Mouse (Mus musculus): ENCODE measurements around the gene 6820408C15Rik. TPM values are rescaled to one million over a fixed set of nuclear protein-coding genes. Genes with fewer than 3 reads are reported as not detected.

The 6820408C15Rik gene
- not detected in 2 replicates for total RNA-seq (2015; ENCODE audit: low replicate concordance)
- 1.0 TPM in 1 of 2 replicates, not detected in the other for total RNA-seq (2017; ENCODE audit: low replicate concordance)

DNA sequence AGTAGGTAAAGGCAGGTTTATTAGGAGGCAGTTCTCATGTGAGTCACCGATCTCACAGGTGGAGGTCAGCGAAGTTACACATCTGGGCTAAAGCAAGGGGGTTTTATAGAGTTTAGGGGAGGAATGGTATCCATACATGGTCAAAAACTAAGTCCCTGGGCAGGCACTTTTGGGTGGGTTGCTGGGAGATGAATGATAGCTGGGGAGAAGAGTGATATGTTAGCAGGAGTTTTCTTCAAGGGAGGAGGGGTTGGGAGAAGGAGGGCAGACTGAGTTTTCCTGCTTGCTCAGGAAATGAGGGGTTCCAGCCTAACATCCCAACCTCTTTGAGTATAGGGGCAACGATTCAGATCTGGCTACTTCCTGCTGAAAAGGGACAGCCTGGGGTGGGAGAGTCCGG lies at the start of gene 6820408C15Rik:
Gene 6820408C15Rik (plus strand): TSS at position 301 of the 400 bp plus-strand sequence.
- 0 out of 2 replicates have a peak, but pooled peaks have one; percentile 1 for ATAC-seq (replicated peaks; ENCODE audit: low FRiP score, poor library complexity, severe bottlenecking)

DNA sequence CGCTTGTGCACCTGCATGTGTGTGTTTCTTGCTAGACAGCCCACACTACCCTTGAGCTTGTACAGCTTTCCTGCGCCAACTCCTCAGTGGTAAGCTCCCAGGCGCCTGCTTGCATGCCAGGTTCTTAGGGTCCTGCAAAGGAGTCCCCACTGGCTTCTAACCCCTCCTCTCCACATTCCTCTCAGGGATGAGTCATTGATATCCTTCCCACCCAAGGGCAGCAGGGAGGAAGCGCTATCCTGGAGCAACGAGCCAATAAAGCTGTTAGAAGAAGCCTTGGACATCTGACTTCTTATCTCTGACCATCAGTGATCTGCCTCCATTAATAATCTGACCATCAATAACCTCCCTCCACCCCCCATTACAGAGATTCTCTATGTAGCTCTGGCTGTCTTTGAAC lies 47.5 kb upstream of the 6820408C15Rik start:
- no peak for ATAC-seq (replicated peaks; ENCODE audit: low FRiP score, poor library complexity, severe bottlenecking)

DNA sequence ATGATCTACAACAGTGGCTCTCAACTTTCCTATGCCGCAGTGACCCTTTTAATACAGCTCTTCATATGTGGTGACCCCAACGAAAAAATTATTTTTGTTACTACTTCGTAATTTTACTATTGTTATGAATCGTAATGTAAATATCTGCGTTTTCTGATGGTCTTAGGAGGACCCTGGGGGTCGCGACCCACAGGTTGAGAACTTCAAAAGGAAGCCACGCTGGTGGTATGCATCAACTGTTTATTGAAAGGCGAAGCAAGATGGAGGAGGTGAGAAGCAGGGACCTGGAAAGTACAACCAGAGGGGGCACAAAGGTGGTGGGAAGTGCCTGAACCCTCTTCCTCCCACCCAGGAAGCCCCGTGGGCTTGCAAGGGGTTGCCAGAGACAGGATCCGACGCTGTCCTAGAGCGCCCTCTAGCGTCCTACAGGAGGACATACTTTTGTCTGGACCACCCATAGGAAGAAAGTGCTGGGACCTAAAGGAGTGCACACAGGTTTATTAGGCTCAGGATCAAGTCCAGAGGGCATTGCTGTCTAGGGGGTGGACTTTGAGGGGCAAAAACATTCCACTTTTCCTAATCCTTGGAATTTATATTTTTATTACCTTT lies 46.8 kb upstream of the 6820408C15Rik start:
- peak; percentile 59 for ATAC-seq (replicated peaks; ENCODE audit: low FRiP score, poor library complexity, severe bottlenecking)

- ATAC-seq (replicated peaks; ENCODE audit: low FRiP score, poor library complexity, severe bottlenecking): no peak
Measured at GRCm38 (mm10) chr2:152372104-152372503, 43.3 kb upstream of the 6820408C15Rik start.

DNA sequence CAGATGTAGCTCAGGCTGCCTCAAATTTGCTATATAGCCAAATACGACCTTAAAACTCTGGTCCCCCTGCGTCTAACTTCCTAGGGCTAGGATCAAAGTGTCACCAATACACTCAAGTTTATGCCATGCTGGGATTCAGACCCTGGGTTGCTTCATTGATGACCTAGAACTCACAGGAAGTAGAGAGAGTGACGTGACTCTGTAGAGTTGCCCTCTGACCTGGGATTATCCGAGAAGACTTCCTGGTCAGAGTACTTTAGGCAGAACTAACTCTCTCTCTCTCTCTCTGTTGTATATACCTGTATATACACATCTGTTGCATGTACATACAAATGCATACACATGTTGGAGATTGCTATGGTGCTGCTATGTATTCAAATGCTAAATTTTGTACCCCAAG lies 42.7 kb upstream of the 6820408C15Rik start:
- no peak for ATAC-seq (replicated peaks; ENCODE audit: low FRiP score, poor library complexity, severe bottlenecking)

DNA sequence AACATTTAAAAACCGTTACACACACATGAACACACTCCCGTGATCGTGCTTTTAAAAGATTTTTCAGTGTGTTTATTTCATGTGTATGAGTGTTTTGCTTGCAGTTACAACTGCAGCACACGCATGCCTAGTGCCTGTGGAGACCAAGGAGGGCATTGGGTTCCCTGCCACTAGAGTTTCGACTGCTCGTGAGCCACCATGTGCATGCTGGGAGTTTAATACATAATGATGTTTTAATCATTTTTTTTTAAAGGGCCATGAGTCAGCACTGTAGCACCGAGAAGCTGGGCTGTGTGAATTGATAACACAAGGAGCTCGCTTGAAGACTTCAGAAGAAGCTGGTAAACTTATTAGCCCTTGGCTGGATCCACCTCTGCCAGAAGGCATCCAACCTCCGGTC lies 41.8 kb upstream of the 6820408C15Rik start:
- peak; percentile 86 for ATAC-seq (replicated peaks; ENCODE audit: low FRiP score, poor library complexity, severe bottlenecking)

DNA sequence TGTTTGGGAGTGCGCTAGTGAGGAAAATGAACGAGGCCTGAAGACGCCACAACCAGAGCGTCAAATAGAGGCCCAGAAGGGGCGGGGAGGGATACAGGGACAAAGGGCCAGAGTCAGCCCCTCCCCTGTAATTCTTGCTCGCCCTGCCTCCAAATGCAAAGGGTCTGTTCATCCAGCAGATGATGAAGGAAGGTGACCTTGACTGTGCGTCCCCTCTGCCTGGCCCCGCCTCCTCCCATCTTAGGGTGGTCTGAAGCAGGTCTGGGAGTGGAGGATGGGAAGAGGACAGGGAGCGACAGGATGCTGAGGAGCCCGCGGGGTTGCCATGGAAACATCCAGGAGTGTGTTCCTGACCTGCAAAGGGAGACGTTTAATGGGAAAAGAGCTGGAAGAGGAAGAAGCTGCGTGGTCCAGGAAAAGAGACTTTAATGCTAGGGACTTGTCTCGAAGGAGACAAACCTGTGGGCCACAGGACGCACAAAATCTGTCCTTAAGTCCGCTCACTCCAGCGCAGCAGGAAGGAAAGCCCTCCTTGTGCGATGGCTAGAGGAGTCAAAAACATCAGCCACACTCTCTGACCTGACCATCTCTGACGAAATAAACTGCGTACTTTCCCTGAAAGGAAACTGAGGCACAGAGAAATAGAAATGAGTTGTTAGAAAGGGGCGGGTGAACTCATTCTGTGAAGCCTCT lies 39.6 kb upstream of the 6820408C15Rik start:
- no peak for ATAC-seq (replicated peaks; ENCODE audit: low FRiP score, poor library complexity, severe bottlenecking)

- ATAC-seq (replicated peaks; ENCODE audit: low FRiP score, poor library complexity, severe bottlenecking): no peak
Measured at GRCm38 (mm10) chr2:152376345-152376741, 39.0 kb upstream of the 6820408C15Rik start, which contains the start of gene Nrsn2. Nrsn2 (minus strand) TSS chr2:152376638.

GRCm38 (mm10) chr2:152384191-152384590 lies 31.2 kb upstream of the 6820408C15Rik start:
- ATAC-seq (replicated peaks; ENCODE audit: low FRiP score, poor library complexity, severe bottlenecking): no peak

DNA sequence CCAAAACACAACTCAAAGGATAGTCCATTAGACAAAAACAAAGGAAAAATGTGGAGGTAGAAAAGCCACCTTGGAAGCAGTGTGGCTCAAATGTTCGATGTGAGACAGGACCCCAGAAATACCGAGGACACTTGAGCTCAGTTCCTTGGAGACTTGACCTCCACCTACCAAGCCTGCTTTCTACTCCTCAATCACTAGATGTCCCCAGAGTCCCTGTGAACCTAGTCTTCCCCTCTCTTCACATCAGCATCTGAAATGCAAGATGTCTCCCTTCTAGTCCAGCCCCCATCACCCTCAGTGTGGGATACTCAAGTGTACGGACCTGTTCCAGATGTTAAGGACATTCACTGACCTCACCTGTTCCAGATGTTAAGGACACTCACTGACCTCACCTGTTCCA lies 22.6 kb upstream of the 6820408C15Rik start:
- 0 out of 2 replicates have a peak, but pooled peaks have one; percentile 43 for ATAC-seq (replicated peaks; ENCODE audit: low FRiP score, poor library complexity, severe bottlenecking)

GRCm38 (mm10) chr2:152393225-152394017 lies 22.0 kb upstream of the 6820408C15Rik start:
- ATAC-seq (replicated peaks; ENCODE audit: low FRiP score, poor library complexity, severe bottlenecking): no peak

DNA sequence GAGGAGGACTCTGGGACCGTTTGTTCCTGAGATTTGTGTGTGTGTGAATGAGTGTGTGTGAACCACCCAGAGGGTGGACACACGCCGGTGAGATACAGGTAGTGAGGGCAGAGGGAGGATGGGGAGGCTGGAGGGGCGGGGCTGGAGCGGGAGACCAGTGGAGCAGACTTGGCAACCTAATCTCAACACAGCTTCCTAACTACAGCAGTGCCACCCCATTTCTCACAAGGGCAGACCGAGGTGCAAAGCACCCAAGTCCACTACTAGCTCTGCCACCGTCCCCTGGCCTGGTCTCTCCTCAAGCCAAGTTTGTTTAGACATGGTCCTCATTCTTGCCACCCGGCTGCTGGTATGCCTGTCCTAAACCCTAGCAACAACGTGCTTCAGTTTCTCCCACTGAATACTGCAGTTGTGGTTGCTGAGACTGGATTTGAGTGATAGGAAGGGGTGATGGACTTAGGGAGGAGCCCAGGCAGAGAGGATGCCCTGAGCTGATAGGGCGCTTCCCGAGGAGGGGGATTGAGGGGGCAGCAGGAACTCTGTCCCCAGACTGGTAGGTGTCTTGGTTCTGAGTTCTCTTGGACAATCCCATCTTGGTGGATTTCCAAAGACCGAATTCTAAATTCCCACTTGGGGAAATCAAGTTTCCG lies 20.0 kb upstream of the 6820408C15Rik start:
- ATAC-seq (replicated peaks; ENCODE audit: low FRiP score, poor library complexity, severe bottlenecking): no peak

DNA sequence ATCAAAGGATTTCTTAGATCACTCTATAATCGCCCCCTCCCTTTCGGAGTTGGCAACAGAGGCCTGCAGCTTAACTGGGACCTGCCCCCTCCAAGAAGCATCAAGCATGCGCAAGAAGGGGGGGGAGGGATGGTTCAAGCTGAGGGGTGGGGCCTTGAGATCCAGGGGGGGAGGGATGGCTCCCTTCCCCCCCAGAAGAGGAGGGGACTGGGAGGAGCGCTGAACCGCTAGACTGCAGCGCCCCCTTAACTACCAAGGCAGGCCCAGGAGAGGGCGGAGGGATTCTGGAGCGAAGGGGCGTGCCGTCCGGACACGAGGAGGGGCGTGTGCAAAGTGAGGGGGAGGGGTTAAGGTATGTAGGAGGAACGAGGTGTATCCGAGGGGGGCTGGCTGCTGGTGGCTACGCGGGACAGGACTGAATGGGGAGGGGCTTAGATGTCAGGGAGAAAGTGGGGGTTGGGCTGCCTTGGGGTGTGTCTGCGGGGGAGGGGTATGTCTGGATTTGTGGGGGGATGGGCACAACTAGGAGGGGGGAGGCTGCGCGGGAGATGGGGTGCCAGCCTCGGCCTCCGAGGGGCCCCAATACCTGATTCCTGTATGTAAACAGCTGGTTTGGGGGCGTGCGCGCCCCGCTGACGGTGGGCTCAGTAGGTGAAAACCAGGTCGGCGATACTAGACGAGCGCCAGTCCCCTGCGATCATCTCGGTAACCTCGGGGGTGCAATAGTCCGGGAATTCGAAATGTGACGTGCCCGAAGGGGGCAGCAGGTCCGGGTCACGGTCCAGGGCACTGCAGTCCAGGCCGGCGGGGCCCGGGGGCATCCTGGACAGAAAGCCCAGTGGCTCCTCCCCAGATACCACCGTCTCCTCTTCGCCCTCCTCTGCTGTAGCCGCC lies 19.0 kb upstream of the 6820408C15Rik start:
- ATAC-seq (replicated peaks; ENCODE audit: low FRiP score, poor library complexity, severe bottlenecking): 0 out of 2 replicates have a peak, but pooled peaks have one; percentile 23

- no peak for ATAC-seq (replicated peaks; ENCODE audit: low FRiP score, poor library complexity, severe bottlenecking)
Measured at GRCm38 (mm10) chr2:152397004-152397589, 18.3 kb upstream of the 6820408C15Rik start.

DNA sequence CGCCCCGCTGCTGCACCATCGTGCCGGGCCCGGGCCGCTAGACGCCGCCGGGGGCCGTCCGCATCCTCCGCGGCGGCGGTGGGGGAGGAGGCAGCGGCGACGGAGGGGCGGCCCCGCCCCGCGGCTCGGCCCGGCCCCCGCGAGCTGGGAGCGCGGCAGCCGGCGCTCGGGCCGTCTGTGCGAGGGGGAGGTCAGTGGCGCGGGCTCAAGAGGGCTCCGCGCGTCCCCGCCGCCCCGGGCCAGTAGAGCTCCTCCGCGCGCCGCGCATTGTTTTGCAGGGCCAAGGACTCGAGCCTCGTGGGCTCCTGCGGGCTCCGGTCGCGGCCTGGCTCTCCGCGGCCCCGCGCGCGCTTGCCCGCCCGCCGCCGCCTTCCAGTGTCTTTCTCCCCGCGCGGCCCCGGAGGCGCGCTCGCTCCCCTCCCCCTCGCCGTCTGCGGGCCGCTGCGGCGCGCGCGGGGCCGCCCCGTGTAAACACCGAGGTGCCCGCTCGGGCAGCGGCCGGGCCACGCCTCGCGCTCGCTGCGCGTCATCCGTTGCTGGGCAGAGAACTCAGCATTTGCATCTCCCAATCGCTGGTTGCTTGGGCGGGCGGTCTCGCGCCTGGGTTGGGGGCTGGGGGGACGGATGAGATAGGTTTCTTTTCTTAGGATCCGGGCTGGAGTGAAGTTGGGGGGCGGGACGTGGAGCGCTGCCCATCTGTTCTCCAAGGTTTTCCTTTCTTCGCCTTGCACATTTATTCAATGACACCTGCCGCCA lies 17.5 kb upstream of the 6820408C15Rik start, which contains the start of gene Sox12:
Gene Sox12 (minus strand): TSS at position 384 of the 756 bp plus-strand sequence.
- peak; percentile 71 for ATAC-seq (replicated peaks; ENCODE audit: low FRiP score, poor library complexity, severe bottlenecking)

GRCm38 (mm10) chr2:152398691-152399090 lies 16.7 kb upstream of the 6820408C15Rik start:
- ATAC-seq (replicated peaks; ENCODE audit: low FRiP score, poor library complexity, severe bottlenecking): peak; percentile 88

DNA sequence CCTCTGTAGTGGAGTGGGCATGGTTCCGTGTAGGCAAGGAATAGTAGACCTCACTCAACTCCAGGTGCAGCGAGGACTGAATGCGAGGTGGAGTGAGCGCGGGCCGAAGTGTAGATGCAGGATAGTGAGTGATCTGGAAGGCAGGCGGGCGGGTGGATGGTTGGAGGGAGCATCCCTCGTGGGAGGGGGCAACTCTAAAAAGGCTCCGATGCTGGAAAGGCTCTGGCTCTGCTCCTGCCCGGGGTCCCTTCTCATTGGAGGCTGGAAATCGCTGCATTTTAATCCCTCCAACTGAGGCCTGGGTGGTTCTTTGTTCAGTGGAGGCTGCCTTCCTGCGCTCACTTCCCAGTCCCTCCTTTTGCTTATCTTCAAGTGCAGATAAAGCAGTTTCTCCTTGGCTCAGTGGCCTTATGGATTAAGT lies 16.3 kb upstream of the 6820408C15Rik start:
- ATAC-seq (replicated peaks; ENCODE audit: low FRiP score, poor library complexity, severe bottlenecking): no peak

- ATAC-seq (replicated peaks; ENCODE audit: low FRiP score, poor library complexity, severe bottlenecking): peak; percentile 99
Measured at GRCm38 (mm10) chr2:152406126-152406525, 9.3 kb upstream of the 6820408C15Rik start.

Measured in erythroid progenitor cell, adult 5-6 weeks (primary cell).